Mouse (Mus musculus) kidney, adult 18-20 months (tissue): ENCODE results near the gene Fhdc1.

Source experiments
- DNase-seq: peaks from one replicate; pipeline ENCODE4 v3.0.0; 2021

Fhdc1 gene

GRCm38 (mm10) chr3:84430152-84430551 is 50.1 kb downstream of the Fhdc1 start:
- DNase-seq = no peak

- DNase-seq = peak; percentile 47
These were observed 51.1 kb downstream of the Fhdc1 start for GRCm38 (mm10) chr3:84428994-84429725.

GRCm38 (mm10) chr3:84427779-84428178 is 52.5 kb downstream of the Fhdc1 start:
- DNase-seq = no peak

- no peak for DNase-seq
These were observed 57.9 kb downstream of the Fhdc1 start for GRCm38 (mm10) chr3:84422340-84422739.

- DNase-seq = no peak
These were observed 66.4 kb downstream of the Fhdc1 start for GRCm38 (mm10) chr3:84413868-84414267.

- no peak for DNase-seq
These were observed 67.3 kb downstream of the Fhdc1 start for GRCm38 (mm10) chr3:84412920-84413319.

- DNase-seq = no peak
These were observed 70.8 kb downstream of the Fhdc1 start for GRCm38 (mm10) chr3:84409474-84409862.

- peak; percentile 21 for DNase-seq
These were observed 71.3 kb downstream of the Fhdc1 start for GRCm38 (mm10) chr3:84408756-84409473.

GRCm38 (mm10) chr3:84405523-84405922 is 74.7 kb downstream of the Fhdc1 start:
- DNase-seq = no peak

- DNase-seq = no peak
These were observed 76.8 kb downstream of the Fhdc1 start for GRCm38 (mm10) chr3:84403389-84403788.

GRCm38 (mm10) chr3:84402716-84403115 is 77.5 kb downstream of the Fhdc1 start:
- DNase-seq = no peak

- DNase-seq = no peak
These were observed 82.3 kb downstream of the Fhdc1 start for GRCm38 (mm10) chr3:84397976-84398375.

- no peak for DNase-seq
These were observed 84.0 kb downstream of the Fhdc1 start for GRCm38 (mm10) chr3:84396240-84396639.

GRCm38 (mm10) chr3:84395840-84396239 is 84.4 kb downstream of the Fhdc1 start:
- no peak for DNase-seq

- no peak for DNase-seq
These were observed 85.3 kb downstream of the Fhdc1 start for GRCm38 (mm10) chr3:84394841-84395447.
